Mouse (Mus musculus) kidney, postnatal 25 days (tissue): Measurements from ENCODE around the gene Bpgm.
A peak's percentile ranks its signal among the peaks of the same experiment; 100 is the strongest.

Source experiments
- DNase-seq, 2 experiments: peaks; one replicate each; pipeline ENCODE4 v3.0.0; 2021; ENCODE audit warnings: mixed read lengths in 2 of 2

Bpgm gene

DNA sequence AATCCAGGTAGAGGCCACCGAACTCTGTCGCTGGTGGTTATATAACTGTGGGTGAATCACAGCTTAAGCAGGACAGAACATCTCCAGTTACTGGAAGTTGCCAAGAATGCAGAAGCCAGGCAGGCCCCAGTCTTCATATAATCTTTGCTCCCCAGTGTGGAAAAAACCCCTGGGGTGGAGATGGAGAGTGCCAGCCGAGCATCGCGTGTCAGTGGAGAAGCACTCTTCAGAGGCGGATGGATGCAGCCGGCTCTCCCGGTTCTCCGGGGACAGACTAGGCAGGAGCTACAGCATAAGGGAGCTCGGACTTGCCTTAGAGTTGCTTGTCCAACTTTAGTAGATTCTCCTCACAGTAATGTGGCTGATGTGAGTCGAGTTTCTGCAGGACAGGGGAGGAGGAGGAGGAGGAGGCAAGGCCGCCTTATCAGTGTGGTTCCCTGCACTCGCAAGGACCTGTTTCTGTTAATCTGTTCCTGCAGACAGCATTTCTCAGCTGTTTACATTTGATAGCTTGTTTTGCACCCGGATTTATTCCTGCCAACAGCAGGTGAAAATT, 10.1 kb downstream of the Bpgm start:
- peak in 1 of 2 experiments; percentile 45 for DNase-seq

DNA sequence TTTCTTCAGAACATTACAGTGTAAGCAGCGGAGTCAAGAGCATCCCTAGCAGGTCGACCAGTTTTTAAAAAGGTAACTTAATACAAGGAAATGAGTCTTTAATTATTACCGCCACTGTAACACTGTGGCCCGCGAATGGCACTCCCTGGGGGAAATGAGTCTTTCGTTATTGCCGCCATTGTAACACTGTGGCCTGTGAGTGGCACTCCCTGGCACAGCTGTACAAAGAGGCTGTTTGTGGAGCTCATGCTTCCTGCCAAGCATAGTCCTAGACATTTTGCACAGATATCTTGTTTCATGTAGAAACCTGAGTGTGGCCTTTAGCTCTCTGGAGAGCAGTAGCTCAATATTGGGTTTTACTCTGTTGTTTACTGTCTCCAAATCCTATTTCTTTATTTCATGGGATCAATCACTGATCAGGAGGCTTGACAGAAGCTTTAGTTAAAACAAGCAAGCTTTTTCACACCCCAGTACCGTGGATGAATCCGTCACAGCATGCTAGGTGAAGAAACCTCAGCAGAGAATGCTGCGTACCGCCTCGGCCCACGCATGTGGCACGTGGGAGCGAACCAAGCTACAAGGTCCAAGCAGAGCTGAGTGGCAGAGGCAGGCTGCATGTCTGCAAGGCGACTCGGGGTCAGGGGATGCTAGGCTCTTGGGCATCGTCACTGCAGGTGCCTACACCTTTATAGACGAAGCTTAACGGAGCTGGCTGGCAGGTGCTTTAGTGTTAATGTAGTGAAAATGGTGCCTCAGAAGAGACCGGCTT, 17.5 kb downstream of the Bpgm start:
- peak in 1 of 2 experiments; percentile 47 for DNase-seq

DNA sequence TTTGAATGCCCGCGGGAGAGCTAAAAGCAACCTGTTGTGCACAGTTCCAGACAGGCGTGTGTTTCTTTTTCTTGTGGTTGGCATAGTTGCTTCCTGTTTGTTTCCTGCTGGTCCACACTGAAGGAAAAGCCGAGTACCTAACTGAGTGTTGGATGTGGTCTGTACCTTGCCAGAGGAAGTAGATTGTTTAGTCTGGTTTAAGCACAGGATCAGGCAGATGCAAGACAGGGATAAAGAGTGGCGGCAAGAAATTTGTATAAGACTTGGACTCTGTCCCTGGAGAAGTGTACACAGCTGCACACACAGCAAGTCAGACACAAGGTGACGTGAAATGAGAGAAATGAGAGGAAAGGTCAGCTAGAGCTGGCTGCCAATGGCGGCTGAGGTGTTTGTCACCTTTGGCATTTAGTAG, 19.1 kb downstream of the Bpgm start:
- peak; percentile 44 to 73 for DNase-seq

DNA sequence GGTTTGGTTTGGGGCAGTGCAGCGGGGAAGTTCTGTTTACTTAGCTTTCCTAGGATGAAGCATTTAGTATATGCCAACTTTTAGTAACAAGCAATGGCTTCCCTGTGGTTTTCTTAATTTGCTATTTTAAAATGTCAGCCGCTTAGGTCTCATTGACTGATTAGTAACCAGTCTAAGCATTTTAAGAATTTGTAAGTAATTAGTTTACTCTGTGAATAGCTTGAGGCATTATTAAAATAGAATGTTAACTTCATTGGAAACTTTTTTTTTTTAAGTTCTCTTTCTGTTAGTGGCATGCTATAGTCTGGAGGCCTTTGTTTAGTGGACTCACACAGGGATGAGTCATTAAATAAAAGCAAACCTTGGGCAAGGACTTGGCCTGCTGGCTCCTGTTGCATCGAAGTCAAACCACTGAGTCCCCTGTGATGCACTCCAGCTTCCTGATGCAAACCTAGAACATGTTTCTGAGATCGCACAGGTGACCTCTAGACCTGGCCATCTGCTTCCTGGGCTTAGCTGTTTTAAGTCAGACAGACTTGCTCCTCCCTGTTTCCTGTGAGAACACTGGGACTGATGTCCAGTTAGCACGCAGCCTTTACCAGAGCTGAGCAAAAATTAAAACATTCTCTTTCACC, 22.1 kb downstream of the Bpgm start:
- no peak for DNase-seq

DNA sequence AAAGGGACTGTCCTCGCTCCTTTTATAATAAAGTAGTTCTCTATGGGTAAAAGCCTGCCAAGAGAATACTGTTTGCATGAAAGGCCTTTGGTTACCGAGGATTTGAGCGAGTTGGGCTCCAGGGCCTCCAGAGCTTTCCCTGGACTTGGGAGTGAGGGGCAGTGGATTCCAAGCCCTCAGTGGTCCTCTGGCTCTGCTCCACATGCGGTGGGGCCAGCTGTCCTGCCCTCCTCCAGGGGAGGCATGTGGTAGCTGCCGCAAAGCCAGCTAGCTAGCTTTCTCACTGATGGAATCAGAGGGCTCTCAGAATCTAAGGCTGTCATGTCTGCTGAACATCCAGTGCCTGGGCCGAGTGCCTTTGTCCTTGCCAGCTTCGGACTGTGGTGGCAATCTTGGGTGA, 26.3 kb downstream of the Bpgm start:
- DNase-seq: no peak

DNA sequence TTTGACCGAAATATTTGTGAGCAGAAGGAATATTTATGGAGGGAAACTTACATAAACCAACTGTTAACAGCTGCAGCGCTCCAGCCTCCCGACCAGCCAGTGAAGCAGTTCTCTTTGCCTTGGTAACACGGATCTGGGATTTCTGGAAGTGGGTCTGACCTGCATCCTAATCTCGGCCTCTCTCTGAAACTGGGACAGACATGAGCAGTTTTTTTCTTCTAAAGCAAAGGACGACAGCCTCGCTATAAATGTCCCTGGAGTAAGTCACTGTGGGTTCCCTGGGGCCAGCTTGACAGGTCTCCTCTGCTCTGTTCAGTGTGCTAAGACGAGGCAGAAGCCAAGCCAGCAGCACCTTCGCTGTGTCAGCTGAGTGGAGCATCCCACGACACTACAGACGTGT, 29.9 kb downstream of the Bpgm start:
- no peak for DNase-seq

DNA sequence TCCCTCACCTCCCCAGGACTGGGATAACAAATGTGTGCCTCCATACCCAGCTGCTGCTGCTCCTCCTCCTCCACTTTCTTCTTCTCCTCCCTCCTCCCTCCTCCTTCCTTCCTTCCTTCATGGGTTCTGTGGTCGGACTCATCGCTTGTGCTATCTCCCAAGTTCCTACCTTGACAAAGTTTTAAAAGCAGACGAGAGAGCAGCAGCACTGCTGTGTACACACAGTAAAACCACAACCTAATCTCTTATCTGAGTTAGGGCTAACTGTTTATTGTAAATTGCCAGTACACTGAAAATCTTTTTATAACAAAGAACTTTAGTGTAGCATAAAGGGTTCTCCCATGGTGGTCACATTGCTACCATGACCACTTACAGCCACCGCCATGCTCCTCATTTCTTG, 31.6 kb downstream of the Bpgm start:
- no peak for DNase-seq

DNA sequence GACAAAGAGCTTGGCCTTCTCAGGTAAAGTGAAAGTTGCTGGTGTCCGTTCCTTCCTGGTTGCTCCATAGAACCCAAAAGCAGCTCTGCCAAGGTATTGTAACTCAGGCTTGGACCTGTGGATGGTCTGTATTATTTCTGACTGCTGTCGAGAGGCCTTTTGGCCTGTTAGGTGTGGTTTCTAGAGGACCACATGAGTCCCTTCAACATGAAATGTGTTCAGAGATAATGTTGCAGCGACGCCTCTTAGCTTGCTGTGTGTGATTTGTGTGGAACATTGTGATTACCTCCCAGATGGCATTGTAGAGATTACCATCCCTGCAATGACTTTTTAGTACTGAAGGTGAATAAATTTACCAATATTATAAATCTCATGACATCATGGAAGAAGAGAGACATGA, 32.0 kb downstream of the Bpgm start:
- no peak for DNase-seq

DNA sequence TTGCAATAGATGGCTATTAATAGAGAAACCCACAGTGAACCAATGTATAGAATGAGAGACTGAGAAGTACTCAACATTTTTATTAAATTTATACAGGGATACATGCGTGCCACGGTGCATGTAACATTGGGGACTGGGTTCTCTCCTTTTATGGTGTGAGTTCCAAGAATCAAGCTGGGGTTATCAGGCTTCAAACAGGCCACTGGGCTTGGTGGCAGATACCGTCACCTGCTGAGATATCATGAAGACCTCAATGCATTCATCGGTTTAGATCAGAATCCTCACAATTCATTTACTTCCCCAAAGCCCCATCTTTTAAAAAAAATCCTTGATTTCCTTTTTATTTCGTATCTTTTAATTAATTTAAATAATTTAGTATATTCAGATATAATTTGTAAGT, 34.3 kb downstream of the Bpgm start:
- no peak for DNase-seq

DNA sequence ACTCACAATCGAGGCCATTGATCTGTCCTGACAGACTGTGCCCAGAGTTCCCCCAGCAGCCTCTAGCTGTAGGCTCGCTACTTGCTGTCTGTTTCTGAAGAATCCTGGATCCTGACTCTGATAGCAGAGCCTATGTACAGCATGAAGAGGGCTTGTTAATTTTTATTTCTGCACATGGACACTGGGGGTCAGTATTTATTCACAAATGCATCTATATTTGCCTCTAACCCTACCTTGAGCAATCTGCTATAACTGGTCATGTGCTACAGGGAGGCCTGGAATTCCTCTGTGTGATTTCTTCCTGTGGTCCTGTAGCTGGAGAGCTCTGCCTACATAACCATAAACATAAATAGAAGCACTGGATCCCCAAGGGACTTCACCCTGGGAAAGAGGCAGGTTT, 35.4 kb downstream of the Bpgm start:
- DNase-seq: no peak

DNA sequence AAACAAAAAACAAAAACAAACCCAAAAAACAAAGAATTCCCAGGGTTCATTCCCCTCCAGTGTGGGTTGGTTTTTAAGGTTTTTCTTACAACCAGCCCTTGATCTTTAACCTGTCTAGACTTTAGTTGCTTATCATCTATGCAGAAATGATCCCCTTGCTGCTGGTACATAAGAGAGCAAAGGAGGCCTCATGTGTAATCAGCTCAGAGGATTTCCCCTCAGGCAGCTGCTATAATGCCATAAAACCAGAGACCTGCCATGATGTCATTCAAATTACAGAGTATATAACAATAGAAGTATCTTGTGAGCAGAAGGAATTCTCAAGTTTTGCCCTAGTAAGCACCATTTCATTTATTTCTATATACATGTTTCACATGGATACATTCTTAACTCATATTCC, 36.7 kb downstream of the Bpgm start:
- no peak for DNase-seq

DNA sequence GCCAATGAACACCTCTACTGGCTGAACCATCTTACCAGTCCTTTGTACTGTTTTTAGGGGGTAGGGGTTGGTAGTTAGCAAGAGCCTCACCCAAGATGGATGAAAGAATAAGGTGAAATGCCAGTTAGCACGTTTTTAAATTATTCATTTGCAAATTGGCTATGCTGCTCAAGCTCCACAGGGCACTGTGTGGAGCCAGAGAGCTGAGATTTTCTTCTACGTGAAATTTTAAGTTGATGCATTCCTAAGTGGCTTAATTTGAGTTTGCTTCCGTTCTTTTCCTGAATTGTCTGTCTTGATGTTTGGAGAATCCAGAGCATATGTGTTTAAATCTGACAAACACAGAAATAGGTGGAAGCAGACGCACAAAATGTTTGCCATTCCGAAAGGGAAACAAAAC, 38.6 kb downstream of the Bpgm start:
- no peak for DNase-seq

DNA sequence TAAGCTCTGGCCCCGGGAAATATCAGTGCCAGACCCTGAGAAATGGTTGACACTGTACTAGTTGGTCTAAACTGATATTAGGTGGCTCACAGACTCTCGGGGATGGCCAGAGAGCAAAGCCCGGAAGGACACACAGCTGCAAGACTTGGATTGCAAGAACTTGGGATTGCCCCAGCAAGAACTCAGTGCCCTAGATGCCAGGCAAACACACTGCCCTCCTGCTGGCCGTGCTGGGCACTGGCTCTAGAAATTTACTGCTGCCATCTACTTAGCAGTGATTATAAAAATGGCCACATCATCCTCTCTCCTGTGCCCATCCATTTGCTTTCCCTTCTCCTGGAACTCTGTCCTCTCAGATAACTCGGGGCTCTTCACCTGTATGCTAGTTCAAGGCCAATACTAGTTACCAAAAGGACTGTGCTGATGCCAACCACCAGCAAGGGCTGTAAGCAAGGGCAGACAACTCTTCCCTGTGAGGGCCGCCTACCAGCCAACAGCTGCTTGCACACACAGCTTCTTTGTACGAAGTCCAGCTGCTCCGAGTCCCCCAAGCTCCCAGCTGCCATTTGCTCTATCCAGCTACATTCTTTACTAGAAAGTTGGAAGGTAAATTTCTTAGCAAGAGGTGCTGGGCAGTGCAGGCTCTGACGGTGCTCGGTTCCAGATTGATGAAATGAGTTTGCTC, 39.2 kb downstream of the Bpgm start:
- no peak for DNase-seq

DNA sequence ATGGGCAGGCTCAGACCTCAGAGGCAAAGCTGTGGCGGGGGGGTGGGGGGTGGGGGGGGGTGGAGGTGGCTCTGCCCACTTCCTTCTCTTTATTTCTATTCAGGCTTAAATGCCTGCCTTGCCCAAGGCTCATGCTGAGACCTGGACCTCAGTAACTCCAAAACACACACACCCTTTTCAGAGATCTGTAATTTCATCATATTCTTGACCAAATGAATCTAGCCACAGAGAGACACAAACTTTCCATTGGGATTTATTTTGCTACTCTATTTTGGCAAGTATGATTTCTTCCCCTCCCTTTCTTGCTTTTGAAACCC, 39.7 kb downstream of the Bpgm start:
- no peak for DNase-seq

DNA sequence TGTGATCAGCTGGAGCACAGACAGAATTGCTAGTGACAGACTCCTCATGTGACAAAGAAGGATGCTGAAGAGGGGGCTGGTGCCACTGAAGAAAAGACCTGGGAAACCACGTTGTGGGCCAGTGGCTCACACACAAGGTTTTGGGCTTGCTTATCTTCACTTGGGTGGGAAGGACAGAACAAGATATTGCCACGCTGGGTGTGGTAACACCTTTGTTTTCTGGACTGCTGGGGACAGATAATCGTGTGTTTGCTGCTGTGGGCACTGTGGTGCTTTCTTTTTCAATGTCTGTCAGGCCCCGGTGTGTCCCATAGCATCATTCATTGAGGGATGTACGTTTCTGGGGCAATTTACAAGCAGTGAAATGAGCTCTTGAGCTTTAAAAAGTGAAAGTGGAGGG, 41.7 kb downstream of the Bpgm start:
- DNase-seq: no peak

DNA sequence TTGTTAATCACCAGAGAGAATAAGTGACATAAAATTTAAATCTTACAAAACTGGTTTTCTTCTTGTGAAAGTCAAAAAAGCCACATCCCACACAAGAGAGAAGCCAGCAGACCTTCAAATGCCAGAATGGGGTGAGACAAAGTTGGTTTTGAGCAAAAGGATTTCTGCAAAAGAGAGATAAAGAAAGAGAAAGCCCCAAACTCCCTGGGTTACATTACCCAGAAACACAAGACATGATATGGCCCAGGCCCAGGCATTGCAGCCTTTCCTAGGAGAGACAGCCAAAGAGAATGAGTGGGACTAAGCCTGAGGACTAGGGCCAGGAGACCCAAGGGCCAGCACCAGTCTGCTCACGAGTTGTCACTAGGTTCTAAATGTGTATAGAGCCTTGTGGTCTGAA, 43.1 kb downstream of the Bpgm start:
- DNase-seq: no peak

DNA sequence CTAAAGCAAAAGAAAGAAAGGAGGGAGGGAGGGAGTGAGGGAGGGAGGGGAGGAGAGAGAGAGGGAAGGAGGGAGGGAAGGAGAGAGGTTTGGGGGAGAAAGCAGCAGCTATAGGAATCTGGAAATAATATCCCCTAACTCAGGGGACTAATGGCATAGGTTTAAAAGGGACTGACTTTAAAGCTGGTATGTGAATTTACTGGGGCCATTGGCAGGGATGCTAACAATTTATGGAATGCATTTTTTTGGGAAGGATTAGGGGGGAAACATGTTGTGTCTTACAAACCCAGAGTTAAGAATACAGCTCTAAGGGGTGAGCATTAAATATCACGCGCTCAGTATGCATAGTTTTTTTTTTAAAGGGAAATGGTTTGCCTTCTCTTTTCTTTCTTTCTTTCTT, 44.5 kb downstream of the Bpgm start:
- no peak for DNase-seq

DNA sequence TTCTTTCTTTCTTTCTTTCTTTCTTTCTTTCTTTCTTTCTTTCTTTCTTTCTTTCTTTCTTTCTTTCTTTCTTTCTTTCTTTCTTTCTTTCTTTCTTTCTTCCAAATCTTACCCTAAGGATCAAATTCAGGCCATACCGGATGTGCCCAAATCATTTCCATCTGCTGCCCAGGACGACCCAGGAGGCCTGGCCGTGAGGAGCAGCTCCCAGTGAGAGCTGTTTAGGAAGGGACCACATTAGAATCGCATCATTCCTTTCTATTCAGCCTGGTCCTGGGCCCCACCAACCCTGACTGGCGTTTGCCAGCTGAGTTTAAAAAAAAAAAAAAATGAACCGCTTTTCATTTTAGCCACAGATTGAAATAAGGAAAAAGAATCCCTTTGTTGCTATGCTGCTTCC, 44.9 kb downstream of the Bpgm start:
- DNase-seq: no peak

DNA sequence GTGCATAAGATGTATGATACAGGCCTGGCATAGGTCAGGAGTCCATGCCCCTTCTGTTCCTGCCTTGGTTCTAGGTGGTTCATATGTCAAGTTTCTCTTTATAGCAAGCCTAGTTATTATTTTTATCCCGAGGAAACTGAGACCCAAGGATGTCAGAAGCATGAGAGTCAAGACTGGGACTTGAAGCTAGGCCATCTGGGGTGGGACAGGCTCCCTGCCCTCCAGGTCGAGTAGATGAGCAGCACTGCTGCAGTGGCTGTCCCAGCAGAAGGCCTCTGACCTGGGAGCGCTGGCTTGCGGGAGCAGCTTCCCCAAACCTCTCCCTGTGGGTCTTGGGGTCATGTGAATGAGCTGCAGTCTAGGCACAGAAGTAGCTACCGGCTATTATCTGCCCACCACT, 47.5 kb downstream of the Bpgm start:
- DNase-seq: no peak

DNA sequence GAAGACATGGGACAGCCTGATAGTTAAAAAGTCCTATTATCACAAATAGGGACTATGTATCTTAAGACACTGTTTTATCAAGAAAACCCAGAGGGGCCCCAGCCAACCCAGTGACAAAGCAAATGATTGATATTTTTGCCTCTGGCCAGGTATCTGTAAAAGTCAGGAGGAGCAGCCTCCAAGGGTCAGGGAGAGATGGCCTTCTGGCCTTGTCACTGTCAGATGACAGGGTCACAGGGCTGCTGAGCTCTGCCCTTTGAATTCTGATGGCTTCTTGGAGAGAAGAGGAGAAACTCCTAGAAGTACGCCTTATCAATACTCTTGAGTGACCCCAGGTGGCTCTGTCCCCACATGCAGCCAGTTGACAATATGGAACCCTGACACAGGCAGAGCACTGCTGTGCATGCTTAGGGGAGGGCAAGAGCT, 49.5 kb downstream of the Bpgm start:
- no peak for DNase-seq

DNA sequence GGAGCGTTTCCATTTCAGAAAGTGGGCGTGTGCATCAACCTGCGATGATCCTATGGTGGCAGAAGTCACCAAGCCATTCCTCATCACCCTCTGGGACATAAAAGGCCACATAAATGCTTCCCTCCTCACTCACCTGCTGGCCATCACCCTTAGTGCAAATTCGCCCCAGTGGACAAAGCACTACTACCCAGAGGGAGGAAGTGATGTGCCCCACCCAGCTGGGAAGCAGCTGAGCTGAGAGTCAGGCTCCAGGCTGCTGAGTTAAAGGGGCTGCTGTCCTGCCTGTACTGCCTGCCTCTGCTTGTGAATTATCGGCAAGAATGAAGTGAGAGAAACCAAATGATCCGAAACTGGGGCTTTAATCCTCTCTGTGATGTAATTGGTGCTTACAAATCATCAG, 49.9 kb downstream of the Bpgm start:
- DNase-seq: no peak

DNA sequence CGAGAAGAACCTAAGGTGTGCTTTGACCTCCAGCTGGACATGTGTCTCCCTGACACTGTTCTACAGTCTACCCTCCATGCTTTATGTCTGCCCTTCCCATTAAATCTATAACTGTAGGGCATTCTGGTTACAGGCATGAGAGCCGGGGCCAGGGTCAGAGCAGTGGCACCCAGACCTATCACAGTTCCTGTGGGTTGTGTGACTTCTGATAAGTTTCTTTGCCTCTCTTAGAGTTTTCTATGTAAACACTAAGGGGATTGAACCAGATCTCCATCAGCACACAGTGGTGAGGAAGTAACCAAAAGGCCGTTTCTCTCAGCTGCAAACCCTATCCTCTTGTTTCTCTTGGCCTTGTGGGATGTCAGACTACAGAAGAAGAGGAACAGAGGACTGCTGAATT, 50.4 kb downstream of the Bpgm start:
- DNase-seq: no peak

DNA sequence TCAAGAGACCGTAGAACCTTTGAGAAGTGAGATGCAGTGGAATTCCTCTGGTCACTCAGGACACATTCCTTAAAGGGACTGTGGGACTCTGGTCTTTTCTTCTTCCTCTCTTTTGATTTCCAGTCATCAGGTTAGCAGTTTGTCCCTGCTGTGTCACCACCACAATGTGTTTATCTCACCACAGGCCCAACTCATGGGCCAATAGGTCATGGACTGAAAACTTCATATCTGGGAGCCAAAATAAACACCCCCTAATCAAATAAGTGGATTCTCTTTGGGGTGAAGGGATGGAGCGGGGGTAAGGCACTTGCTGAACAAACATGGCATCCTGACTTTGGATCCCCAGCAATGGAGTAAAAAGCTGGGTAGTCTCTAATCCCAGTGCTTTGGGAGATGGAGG, 52.1 kb downstream of the Bpgm start:
- no peak for DNase-seq

DNA sequence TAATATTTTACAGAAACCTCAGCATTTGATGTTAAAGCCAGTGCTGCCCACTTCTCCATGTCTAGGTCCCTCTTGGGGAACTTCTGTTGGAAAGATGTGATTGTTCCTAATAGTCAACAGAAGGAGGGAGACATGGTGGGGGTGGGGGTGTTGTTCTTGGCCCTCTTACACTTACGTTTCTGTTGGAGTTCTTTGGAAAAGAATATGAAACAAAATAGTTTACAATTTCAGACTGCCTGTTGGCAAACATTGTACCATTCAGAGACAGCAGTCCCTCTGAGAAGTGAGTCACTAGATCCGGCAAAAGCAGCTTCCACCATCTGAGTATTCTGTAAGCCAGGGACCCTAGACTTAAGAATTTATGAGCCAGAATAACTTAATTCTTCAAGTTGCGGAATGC, 54.0 kb downstream of the Bpgm start:
- no peak for DNase-seq
